Mouse (Mus musculus): ENCODE results near the gene Gdpd5.

GRCm38 (mm10) chr7:99386030-99386429, 4.8 kb downstream of the Gdpd5 start:
- no peak for TF ChIP-seq CTCF (IDR thresholded peaks at IDR 0.05; ENCODE audit: low read depth)
- TF ChIP-seq EP300 (IDR thresholded peaks at IDR 0.05; ENCODE audit: low read depth), result no peak
